Mouse (Mus musculus): ENCODE results near the gene Mr1. TPM values are rescaled to one million over a fixed set of nuclear protein-coding genes. Genes with fewer than 3 reads are reported as not detected.
"Not testable (repeated sequence)": the region's sequence is repeated elsewhere in the genome, so short reads cannot be mapped to it uniquely, and the experiment has no call there.

Mr1 gene
- 10 to 100 TPM; 24.9 to 32.1 TPM for total RNA-seq (2021)
- long read RNA-seq, experiment 1, transcript Mr1-201 (6 exons, 2,512 nt): major isoform, 12 of 17 reads
- long read RNA-seq, experiment 1, partial matches to known transcripts: 0 of 17 reads
- long read RNA-seq, experiment 1, other reads (novel, unspliced or antisense): 0 of 17 reads
- long read RNA-seq, experiment 2, transcript Mr1-204 (6 exons, 2,949 nt): minor isoform, 6 of 50 reads
- long read RNA-seq, experiment 2, transcript Mr1-201 (6 exons, 2,512 nt): major isoform, 32 of 50 reads
- long read RNA-seq, experiment 2, partial matches to known transcripts: 2 of 50 reads
- long read RNA-seq, experiment 2, other reads (novel, unspliced or antisense): 6 of 50 reads

DNA sequence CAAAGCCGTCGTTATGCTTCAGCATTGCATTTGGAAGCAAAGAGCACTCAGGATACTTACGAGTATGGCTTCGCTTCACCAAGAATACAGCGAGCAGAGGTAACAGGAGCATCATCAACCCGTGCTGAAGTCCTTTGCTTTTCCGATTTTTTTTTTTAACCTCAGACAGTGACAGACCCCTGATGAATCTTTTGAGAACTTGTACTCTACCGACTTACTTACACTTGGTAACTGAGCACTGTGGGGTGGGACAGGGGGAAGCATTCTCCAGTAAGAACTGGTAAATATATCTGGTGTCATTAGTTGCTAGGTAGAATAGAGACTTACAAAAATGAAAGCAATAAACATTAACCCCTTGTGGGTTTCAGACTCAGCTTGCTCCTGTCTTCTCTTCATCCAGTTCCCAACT, at the start of gene Mr1:
Gene Mr1 (minus strand): TSS at position 243 of the 409 bp plus-strand sequence.
- peak in 1 of 2 experiments; percentile 20 for DNase-seq (ENCODE audit: low spot score in 2 of 2)

DNA sequence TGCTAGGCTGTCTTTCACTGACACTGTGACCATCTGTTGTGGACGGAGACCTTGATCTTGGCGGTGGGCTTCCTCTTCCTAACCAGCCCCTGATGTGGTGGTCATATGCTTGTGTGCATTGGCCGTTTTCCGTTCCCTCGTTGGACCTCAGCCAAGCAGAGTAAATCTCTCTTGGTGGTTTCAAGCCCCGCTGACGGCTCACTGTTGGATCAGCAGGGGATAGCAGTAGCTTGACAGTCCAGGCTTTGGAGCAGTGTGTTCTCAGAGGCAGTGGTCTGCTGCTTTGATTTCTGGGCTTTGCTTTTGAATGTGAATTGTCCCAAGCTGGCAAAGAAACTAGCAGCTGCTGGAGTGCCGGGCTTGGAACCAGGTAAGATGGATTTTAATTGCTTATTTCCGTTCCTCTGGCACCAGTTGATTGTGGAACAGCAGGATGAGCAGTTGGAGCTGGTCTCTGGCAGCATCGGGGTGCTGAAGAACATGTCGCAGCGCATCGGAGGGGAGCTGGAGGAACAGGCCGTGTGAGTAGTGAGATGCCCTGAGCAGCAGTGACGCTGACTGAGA, 46.3 kb upstream of the Mr1 start:
- DNase-seq (ENCODE audit: low spot score in 2 of 2): no peak

DNA sequence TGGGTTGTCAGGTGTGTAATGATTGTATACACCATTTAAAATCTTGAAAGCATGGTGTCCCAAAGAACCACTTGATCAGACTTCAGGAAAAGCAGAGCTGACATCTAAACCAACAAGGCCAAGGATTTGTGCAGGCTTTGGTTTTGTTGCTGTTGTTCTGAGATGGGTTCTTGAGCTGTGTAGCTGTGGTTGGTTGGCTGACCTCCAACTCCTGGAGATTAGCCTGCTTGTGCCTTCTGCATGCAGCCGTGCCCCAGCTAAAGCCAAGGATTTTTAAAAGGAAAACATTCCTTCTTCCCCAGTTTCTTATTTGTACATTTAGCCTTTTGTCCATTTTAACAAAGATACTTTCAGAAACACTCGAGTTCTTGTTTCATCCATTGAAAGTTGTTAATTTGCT, 45.1 kb upstream of the Mr1 start:
- DNase-seq (ENCODE audit: low spot score in 2 of 2): no peak

DNA sequence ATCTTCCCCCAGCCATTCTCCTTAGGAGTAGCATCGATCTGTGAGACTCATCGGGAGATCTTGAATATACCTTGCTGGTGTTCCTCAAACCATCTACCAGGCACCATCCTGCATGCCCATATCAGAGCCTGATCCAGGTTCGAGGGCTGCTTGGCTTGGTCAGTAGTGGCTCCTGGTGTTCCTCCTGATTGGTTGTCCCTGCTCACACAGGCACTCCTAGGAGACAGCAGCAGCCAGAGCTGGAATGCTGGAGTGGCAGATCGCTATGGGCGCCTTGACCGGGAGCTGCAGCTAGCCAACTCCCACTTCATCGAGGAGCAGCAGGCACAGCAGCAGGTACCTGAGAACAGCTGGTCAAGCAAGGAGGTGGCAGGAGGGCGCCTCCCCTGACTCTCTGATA, 44.6 kb upstream of the Mr1 start:
- DNase-seq (ENCODE audit: low spot score in 2 of 2): no peak

DNA sequence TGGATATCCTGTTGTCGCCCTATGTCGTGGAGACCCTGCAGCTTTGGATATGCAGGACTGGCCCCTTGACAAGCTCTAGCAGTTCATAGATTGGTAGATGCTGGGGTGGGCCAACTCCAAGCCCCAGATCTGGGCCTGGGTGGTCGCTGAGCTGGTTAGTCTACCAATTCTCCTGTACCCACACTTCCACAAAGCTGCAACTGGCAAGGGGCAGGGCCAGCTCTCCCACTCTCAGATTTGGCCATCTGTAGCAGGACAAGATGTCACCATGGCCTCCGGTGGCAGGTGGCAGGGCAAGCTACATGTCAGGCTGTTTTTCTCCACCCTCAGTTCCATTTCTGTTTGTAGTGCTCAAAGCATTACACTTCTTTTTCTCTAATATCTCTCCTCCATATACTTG, 42.0 kb upstream of the Mr1 start:
- no peak for DNase-seq (ENCODE audit: low spot score in 2 of 2)

DNA sequence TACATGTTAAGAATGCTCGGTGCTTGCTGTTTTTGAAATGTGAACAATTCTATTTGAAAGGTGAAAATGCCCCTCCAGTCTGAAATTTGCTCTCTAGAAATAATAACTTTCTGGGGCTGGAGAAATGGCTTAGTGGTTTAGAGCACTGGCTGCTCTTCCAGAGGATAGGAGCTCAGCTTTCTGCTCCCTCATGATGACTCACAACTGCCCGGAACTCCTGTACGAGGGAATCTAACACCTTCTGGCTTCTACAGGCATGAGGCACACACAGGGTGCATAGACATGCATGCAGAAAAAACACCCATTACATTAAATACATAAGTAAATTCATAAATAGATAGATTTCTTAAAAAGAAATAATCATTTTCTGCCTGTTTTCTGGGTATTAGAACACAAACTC, 37.6 kb upstream of the Mr1 start:
- no peak for DNase-seq (ENCODE audit: low spot score in 2 of 2)

DNA sequence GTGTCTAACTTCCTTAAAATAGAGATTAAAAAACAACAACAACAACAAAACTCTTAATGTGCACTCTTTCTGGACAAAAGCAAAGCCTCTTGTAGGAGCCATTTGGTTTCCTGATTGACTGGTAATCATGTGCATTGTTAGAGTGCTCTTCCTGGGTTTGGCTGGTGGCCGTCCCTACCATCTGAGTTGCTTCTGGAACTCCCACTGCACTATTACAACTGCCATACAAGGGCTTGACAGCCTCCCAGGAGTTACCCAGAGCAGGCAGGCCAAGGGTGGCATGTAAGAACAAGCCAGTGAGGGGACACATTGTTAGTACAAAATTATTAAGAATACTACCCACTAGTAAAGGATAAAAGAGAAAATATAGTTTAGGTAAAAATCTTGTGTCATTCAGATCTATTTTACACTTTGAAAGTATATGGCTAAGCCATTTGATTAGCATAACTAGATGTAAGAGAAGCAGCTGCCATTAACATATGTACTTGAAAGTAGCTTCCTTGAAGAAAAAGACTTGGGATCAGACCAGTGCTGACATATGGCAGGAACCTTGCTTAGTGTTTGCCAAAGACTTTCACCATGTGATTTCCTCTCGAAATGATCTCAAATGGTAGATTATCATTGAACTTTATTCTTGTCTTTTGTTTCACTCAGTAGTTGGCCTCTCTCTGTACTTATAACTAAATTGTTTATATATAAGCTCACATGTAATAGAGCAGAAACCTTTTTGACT, 31.7 kb upstream of the Mr1 start:
- DNase-seq (ENCODE audit: low spot score in 2 of 2): no peak

DNA sequence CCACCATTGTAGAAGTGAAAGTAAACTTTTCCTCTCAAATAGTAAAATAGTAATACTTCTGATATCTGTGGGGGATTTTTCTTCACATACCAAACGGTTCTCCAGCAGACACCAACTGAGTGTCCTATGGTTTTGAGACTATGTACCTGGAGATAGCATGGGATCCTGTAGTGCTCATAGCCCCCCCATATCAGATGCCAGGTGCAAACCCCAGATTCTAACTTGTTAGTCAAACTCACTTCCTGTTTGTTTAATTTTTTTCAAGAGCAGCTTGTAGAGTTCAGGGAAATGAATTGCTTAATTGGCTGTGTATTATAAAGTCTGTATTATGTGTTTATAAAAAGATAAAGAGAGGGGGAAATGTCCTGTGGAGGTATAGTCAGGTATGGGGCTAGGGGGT, 27.8 kb upstream of the Mr1 start:
- no peak for DNase-seq (ENCODE audit: low spot score in 2 of 2)

DNA sequence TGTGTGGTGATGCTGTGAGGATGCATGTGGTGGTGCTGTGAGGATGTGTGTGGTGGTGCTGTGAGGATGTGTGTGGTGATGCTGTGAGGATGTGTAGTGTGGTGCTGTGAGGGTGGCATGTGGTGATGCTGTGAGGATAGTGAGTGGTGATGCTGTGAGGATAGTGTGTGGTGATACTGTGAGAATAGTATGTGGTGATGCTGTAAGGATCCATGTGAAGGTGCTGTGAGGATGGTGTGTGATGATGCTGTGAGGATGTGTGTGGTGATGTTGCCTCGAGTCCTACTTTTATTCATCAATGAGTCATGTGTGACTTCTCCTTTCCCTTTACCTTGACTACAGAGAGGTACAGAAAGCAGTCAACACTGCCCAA, 27.0 kb upstream of the Mr1 start:
- not testable (repeated sequence) for DNase-seq (ENCODE audit: low spot score in 2 of 2)

DNA sequence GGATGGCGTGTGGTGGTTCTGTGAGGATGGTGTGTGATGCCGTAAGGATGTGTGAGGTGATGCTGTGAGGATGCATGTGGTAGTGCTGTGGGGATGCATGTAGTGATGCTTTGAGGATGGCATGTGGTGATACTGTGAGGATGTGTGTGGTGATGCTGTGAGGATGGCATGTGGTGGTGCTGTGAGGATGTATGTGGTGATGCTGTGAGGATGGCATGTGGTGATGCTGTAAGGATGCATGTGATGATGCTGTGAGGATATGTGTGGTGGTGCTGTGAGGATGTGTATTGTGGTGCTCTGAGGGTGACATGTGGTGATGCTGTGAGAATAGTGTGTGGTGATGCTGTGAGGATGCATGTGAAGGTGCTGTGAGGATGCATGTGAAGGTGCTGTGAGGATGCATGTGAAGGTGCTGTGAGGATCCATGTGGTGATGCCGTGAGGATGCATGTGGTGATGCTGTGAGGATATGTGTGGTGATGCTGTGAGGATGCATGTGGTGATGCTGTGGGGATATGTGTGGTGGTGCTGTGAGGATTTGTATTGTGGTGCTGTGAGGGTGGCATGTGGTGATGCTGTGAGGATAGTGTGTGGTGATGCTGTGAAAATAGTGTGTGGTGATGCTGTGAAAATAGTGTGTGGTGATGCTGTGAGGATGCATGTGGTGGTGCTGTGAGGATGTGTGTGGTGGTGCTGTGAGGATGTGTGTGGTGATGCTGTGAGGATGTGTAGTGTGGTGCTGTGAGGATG, 26.5 kb upstream of the Mr1 start:
- no peak for DNase-seq (ENCODE audit: low spot score in 2 of 2)

DNA sequence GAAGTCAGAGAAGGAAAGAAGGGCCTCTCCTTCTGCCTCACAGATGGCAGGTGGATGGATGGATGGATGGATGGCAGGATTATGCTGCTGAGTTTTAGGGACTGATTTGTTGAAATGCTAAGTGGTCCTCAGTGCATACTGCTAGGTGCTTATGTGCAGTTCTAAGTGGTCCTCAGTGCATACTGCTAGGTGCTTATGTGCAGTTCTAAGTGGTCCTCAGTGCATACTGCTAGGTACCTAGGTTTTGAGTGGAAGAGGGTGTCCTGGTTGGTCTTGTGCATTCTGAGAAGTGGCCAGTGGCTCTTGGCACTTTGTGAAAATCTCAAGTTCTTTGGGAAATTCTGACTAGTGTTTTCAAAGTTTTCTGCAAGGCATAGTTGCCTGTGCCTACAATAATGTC, 23.3 kb upstream of the Mr1 start:
- no peak for DNase-seq (ENCODE audit: low spot score in 2 of 2)

DNA sequence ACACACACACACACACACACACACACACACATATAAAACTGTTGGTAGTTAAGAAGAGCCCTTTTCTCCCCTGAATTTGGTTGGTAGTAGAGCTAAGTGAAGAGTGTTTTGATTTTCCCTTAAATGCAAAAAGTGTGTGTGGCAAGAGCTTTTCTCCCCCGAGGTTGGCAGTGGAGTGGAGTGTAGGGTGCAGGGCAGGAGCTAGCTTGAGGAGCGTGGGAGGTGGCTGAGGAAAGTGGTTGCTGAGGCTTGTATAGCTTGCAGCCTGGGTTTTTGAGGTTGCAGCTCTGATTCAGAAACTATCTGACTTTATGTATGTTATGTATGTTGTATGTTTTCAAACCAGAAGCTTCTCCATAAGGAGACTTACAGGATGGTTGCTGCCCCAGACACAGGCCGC, 20.8 kb upstream of the Mr1 start:
- no peak for DNase-seq (ENCODE audit: low spot score in 2 of 2)

DNA sequence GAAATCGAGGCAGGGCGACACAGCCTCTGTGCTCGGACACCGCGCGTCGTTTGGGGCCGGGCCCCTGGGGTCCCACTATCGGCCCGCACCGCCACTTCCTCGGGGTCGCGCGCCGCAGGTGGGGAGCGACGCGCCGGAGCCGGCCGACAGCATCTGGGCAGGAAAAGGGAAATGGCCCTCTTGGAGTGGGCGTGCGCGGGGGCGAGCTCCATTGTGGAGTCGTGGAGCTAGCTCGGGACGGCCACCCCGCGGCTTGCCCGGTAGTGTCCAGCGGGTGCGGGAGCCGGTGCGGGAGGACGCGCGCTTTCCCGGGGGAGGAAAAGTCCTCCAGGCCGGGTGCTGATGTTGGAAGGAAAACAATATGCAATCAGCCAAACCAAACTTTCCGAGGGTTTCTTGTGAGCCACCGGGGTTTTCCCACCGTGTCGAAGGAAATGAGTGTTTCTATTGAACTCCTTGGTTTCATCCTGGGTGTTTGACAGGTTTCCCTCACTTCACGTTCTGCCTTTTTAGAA, 12.4 kb upstream of the Mr1 start:
- peak; percentile 59 to 65 for DNase-seq (ENCODE audit: low spot score in 2 of 2)

DNA sequence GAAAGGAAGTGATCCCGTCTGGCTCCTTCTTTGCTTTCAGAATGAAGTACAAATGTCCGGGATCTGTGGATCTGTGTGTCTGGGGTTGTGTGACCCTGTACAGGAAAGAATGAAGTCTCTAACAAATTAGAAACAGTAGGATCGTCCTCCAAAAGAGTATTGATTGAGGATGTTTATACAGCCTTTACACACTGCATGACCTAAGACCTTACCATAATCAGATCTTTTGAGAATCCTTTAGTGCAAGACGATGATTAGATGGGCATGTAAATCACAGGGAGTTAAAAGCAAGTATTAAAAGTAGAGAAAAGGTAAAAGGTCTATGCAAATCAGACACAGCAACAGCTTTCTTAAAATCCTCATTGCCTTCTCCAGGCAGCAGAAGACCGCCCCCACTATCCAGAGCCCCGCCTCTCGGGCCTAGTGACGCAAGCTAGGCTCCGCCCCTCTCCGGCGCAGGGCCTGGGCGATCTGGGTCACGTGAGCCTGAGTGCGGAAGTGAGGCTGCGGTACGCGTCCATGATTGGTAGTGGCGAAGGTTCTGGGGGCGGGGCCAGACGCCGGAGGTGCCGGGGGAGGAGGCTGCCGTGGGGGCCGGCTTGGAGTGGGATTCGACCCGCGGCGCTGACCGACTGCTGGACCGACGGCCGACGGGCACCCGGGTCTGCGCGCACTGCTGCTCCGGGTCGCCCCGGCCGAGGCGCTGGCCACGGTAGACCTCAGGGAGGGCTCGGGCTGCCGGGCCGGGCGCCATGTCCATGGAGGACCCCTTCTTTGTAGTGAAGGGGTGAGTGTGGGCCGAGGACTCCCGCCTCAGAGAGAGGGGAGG, 11.7 kb upstream of the Mr1 start, which contains the start of gene Stx6:
Gene Stx6 (plus strand): TSS at position 575 of the 829 bp plus-strand sequence.
- DNase-seq (ENCODE audit: low spot score in 2 of 2): peak; percentile 97

DNA sequence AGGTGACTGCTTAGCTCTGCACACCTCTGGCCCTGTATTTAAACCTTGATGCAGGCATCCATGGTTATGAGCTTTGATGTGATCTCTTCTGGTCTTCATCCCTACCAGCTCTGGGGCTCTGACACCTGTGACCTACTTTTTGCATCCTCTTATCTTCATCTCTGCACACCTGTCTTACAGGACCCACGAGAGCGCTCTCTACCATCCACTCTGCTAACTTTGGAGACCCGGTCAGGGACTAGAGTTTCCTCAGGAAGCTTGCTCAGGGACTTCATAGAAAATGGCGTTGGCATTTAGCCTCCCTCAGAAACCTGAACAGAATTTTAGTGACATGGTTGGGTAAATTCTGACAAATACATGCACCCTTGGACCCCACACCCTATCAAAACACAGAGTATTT, 7.3 kb upstream of the Mr1 start:
- DNase-seq (ENCODE audit: low spot score in 2 of 2): no peak

DNA sequence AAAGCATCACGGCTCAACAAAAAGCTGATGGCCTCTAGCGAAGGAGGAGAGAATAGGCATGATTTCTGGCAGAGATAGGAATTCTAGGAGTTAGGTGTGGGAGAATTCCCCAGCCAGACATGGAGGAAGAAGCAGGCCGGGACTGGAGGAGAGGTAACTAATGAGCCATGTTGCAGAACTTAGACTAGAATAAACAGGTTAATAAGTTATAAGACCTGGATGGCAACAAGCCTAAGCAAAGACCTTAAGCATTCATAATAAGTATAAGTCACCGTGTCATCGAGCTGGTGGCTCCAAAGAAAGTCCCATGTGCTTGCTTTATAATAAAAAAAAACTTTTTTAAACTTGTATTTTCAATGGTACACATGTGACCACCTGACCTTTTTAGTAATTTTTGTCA, 4.2 kb upstream of the Mr1 start:
- DNase-seq (ENCODE audit: low spot score in 2 of 2): no peak

DNA sequence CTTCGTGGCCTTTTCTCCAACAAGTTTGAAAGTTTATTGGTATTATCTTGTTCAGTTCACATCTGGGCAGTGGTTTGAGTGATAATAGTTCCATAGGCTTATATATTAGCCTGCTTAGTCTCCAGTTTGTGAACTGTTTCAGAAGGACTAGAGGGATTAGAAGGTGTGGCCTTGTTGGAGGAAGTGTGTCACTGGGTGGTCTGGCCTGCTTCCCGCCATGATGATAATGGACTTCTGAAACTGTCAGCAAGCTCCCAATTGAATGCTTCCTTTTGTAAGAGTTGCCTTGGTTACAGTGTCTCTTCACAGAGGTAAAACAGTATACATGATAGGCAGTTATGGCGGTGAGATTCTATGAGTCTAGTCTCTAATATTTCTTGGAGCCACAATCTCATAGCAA, 2.8 kb upstream of the Mr1 start:
- no peak for DNase-seq (ENCODE audit: low spot score in 2 of 2)

DNA sequence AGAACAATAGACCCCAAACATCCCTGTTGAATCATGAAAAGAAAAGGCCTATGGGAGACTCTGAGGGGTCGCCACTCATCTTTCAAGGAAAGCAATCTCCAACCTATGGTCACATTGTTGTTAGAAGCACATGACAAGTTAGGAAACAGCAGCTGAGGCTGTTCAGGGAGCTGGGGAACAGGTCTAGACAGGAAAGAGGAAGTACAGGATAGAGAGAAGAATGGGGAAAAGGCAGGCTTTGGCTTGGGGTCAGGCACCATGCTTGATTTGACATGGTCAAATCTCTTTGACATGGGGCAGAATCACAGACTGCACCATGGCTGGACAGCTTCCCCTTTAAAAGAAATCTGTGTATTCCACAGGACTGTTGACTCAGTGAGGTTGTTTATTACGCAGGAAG, 614 bp upstream of the Mr1 start:
- DNase-seq (ENCODE audit: low spot score in 2 of 2): no peak

DNA sequence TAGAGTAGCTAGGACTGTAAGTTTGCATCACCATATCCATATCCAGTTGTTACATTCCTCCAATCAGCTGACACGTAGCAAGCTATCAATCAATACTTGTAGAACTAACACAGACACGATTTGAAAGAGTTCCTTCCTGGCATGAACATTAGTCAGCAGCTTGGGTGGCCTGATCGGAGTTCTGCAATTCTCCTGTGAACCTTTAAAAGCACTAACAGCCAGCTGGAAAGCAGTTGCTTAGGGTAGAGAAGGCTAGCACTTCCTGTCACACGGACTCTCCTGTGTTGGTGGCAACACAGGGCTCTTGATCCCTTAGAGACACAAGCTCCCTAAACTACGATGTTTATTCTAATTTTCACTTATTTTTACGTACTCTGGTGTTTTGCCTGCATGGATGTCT, 994 bp downstream of the Mr1 start:
- DNase-seq (ENCODE audit: low spot score in 2 of 2): no peak

DNA sequence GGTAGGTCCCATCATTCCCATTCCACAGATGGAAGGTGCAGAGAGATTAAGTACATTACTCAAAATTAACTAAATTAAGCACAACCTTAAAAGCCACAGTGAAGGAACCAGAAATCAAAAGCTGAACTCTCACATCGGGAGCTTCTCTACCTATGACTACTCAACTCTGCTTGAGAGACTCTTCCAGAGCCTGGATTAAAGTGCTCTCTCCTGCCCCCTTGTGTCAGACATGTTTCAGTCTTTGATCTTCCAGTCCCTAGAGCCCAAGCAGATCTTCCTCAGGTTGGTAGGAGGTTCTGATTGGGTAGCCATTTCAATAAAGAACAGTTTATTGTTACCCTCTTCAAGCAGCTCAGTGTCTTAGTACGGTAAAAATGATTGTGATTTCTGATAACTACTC, 6.5 kb downstream of the Mr1 start:
- DNase-seq (ENCODE audit: low spot score in 2 of 2): peak; percentile 54 to 60

DNA sequence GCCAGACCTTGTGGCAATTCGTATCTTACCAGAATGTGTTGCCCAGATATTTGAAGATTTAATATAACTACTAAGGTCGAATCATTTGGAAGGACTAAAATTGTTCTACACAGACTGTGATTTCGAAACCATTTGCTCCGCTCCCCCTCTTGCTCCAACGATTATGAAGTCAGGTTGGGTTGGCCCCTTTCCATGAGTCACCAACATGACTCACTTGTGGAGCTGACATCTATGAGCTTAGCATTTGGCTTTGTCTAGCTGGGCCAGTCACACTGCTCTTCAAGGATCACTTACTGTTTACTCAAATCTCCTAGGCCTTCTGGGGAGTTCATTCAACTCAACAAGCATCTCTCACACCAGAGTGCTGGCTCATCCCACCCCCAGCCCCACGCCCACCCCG, 7.8 kb downstream of the Mr1 start:
- DNase-seq (ENCODE audit: low spot score in 2 of 2): peak; percentile 42 to 50
